Mouse (Mus musculus): ENCODE measurements around the gene Rab9.

Rab9 gene

GRCm38 (mm10) chrX:166444552-166444951 is 35.1 kb downstream of the Rab9 start:
- DNase-seq: no peak

GRCm38 (mm10) chrX:166440616-166441063 is 39.0 kb downstream of the Rab9 start, which contains the start of gene Ofd1:
Gene Ofd1, minus strand, starts transcription at chrX:166440704.
- peak; percentile 92 for DNase-seq

GRCm38 (mm10) chrX:166440036-166440615 is 39.5 kb downstream of the Rab9 start, which contains the start of gene Trappc2:
Gene Trappc2, plus strand, starts transcription at chrX:166440574.
- DNase-seq: no peak

GRCm38 (mm10) chrX:166434812-166435211 is 44.9 kb downstream of the Rab9 start:
- DNase-seq: no peak

GRCm38 (mm10) chrX:166416196-166416595 is 63.5 kb downstream of the Rab9 start:
- peak; percentile 6 for DNase-seq

- DNase-seq: no peak
Measured at GRCm38 (mm10) chrX:166407865-166408264, 71.8 kb downstream of the Rab9 start.

Measured in cerebellum, adult 11-12 months (tissue).